Mouse (Mus musculus) lung, embryonic 16.5 days (tissue): Measurements from ENCODE around the gene Necab2. TPM values are rescaled to one million over a fixed set of nuclear protein-coding genes. Genes with fewer than 3 reads are reported as not detected.
A peak's percentile ranks its signal among the peaks of the same experiment; 100 is the strongest.

ENCODE experiments used
- ATAC-seq: fragments of 200-750 bp; cut with Nextera tagmentation; 2 replicates; pipeline ENCODE4 v1.8.0; 2017; ENCODE audit warnings: low read depth, mild to moderate bottlenecking, moderate library complexity
- H3K27ac ChIP-seq: fragments of 300-500 bp; sonication (generic); 2 replicates; pipeline ENCODE4 v1.5.1; 2014; ENCODE audit warnings: mild to moderate bottlenecking, control low read depth, low read length
- H3K27me3 ChIP-seq: fragments of 300-500 bp; sonication (generic); 2 replicates; pipeline ENCODE4 v1.6.1; 2014; ENCODE audit warnings: low read depth, low read length, mixed read lengths; ENCODE audit not compliant: control insufficient read depth, insufficient read depth
- H3K36me3 ChIP-seq: fragments of 300-500 bp; sonication (generic); 2 replicates; pipeline ENCODE4 v1.6.1; 2014; ENCODE audit warnings: low read length; ENCODE audit not compliant: control insufficient read depth, insufficient read depth
- H3K4me1 ChIP-seq: fragments of 300-500 bp; sonication (generic); replicated peaks from 2 replicates; pipeline ENCODE4 v1.6.1; 2014; ENCODE audit warnings: low read length, mixed read lengths; ENCODE audit not compliant: control insufficient read depth, insufficient read depth
- H3K4me2 ChIP-seq: fragments of 300-500 bp; sonication (generic); 2 replicates; pipeline ENCODE4 v1.6.1; 2014; ENCODE audit warnings: low read depth, low read length, control low read depth
- H3K4me3 ChIP-seq: fragments of 300-500 bp; sonication (generic); 2 replicates; pipeline ENCODE4 v1.5.1; 2014; ENCODE audit warnings: mild to moderate bottlenecking, low read length, control low read depth
- H3K9ac ChIP-seq: fragments of 300-500 bp; sonication (generic); 2 replicates; pipeline ENCODE4 v1.6.1; 2014; ENCODE audit warnings: low read length, control low read depth
- H3K9me3 ChIP-seq: fragments of 300-500 bp; sonication (generic); 2 replicates; pipeline ENCODE4 v1.6.1; 2016; ENCODE audit warnings: low read length; ENCODE audit not compliant: control insufficient read depth
- WGBS: fragments of 180-500 bp; shearing (Covaris S2); extraction: QIAGEN DNeasy Blood & Tissue Kit; methylation state at CpG from one replicate; pipeline ENCODE4 v1.1.7; 2014; 5-methylcytosine and 5-hydroxymethylcytosine counted together
- polyA plus RNA-seq: library from polyadenylated mRNA; unstranded; fragments of >200 nt; fragmentation: Nextera tagmentation; extraction: Ambion mirVana; gene quantifications from 2 replicates; pipeline ENCODE4 v1.2.1, GENCODE M21; 2015

Gene Necab2
- polyA plus RNA-seq, 1 experiment from 2014 or later: 1.4 TPM

- Histone ChIP-seq H3K4me1 (no peaks in the 10 kb centered on the region; the same call in none of the 2 replicates), H3K36me3 (no peaks in the 10 kb centered on the region), H3K27me3 (no peaks in the 10 kb centered on the region), H3K27ac (no peak overlapping the region), H3K4me3 (no peak overlapping the region), H3K9me3 (no peaks in the 10 kb centered on the region), H3K4me2 (no peak overlapping the region), H3K9ac (0 out of 2 replicates have a peak overlapping the region, but pooled peaks have one; percentile 31)
- WGBS: 21% methylated on average over 16 of the region's 16 CpGs
- no peak for ATAC-seq
These were observed 13.2 kb downstream of the Necab2 start for GRCm38 (mm10) chr8:119459724-119460123.

GRCm38 (mm10) chr8:119461356-119461755 lies 14.8 kb downstream of the Necab2 start:
- H3K9me3 ChIP-seq: no peaks in the 10 kb centered on the region
- H3K36me3 ChIP-seq: no peaks in the 10 kb centered on the region
- peaks cover 10% of the 10 kb centered on the region; the same call in 1 of the 2 replicates for H3K27me3 ChIP-seq
- 51% methylated on average over 9 of the region's 9 CpGs for WGBS
- no peak for ATAC-seq
- no peak overlapping the region for H3K4me3 ChIP-seq
- no peak overlapping the region for H3K27ac ChIP-seq
- no peak overlapping the region for H3K9ac ChIP-seq
- H3K4me1 ChIP-seq: peaks cover 14% of the 10 kb centered on the region
- H3K4me2 ChIP-seq: no peak overlapping the region

- Histone ChIP-seq H3K9me3 (no peaks in the 10 kb centered on the region), H3K27me3 (peaks cover 10% of the 10 kb centered on the region; the same call in 1 of the 2 replicates), H3K4me3 (no peak overlapping the region), H3K36me3 (no peaks in the 10 kb centered on the region), H3K4me2 (no peak overlapping the region), H3K27ac (no peak overlapping the region), H3K9ac (no peak overlapping the region), H3K4me1 (peaks cover 15% of the 10 kb centered on the region)
- 0 out of 2 replicates have a peak, but pooled peaks have one; percentile 8 for ATAC-seq
- 58% methylated on average over 7 of the region's 7 CpGs for WGBS
These were observed 17.2 kb downstream of the Necab2 start for GRCm38 (mm10) chr8:119463709-119464108.

- peak overlapping the region; percentile 42 for H3K4me2 ChIP-seq
- H3K9me3 ChIP-seq: no peaks in the 10 kb centered on the region
- ATAC-seq: peak; percentile 78
- no peak overlapping the region for H3K9ac ChIP-seq
- peaks cover 10% of the 10 kb centered on the region; the same call in 1 of the 2 replicates for H3K27me3 ChIP-seq
- H3K4me3 ChIP-seq: 0 out of 2 replicates have a peak overlapping the region, but pooled peaks have one; percentile 6
- 1% methylated on average over 18 of the region's 18 CpGs for WGBS
- H3K36me3 ChIP-seq: no peaks in the 10 kb centered on the region
- H3K27ac ChIP-seq: no peak overlapping the region
- H3K4me1 ChIP-seq: peaks cover 15% of the 10 kb centered on the region
These were observed 19.6 kb downstream of the Necab2 start for GRCm38 (mm10) chr8:119466105-119466504.

DNA sequence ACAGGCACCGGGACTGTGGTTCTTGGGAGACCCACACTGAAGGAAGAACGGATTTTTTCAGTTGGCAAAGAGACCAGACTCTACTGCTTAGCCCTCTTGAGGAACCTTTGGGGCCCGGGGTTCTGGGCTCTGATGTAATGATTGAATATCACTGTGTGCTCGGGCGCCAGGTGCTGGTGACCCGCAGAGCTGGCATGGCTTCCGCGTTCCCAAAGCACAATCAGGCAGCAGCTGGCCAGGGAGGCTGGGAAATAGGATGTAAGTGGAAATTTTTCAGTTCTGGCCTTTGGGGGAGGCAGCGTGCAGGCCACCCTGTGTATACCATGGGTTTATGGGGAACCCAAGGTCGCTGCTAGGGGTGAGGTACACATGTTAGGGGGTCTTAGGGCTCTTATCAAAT lies 20.3 kb downstream of the Necab2 start:
- peaks cover 15% of the 10 kb centered on the region for H3K4me1 ChIP-seq
- H3K27me3 ChIP-seq: peaks cover 10% of the 10 kb centered on the region; the same call in 1 of the 2 replicates
- no peak overlapping the region for H3K9ac ChIP-seq
- H3K36me3 ChIP-seq: no peaks in the 10 kb centered on the region
- 58% methylated on average over 10 of the region's 10 CpGs for WGBS
- no peaks in the 10 kb centered on the region for H3K9me3 ChIP-seq
- ATAC-seq: no peak
- H3K4me3 ChIP-seq: no peak overlapping the region
- H3K4me2 ChIP-seq: no peak overlapping the region
- H3K27ac ChIP-seq: no peak overlapping the region

DNA sequence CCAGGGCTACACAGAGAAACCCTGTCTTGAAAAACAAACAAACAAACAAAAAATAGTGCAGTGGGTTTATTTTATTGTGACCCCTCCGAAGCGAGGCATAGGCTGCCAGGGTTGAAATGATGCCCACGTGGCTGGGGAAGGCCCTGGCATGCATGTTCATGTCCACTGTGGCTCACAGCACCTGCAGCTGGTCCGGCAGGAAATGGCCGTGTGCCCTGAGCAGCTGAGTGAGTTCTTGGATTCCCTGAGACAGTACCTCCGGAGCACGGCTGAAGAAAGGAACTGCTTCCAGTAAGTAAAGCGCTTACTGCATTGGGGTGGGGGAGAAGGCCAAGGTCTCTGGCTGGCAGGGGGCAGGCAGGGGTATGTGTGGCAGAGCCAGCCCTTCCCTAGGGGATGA lies 21.6 kb downstream of the Necab2 start:
- Histone ChIP-seq H3K4me1 (peaks cover 15% of the 10 kb centered on the region), H3K9me3 (no peaks in the 10 kb centered on the region), H3K36me3 (no peaks in the 10 kb centered on the region), H3K9ac (no peak overlapping the region), H3K4me3 (no peak overlapping the region), H3K4me2 (no peak overlapping the region), H3K27me3 (peaks cover 10% of the 10 kb centered on the region; the same call in 1 of the 2 replicates), H3K27ac (no peak overlapping the region)
- no peak for ATAC-seq
- WGBS: 86% methylated on average over 8 of the region's 8 CpGs

DNA sequence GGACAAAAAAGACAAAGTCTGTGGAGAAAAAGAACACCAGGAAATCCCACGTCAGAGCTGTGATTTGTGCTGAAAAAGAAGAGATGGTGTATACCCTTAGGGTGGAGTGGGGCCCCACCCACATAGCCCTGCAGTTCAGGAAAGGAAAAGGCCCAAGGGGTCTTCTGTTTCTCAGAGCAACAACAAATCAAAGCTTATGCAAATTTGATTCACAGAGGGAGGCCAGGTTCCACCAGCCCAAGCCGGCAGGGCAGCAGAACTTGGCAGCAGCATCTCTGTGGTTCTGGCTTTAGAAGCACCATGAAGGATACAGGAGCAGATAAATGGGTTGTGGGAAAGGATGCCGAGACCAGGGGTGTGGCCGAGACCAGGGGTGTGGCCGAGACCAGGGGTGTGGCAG lies 32.2 kb downstream of the Necab2 start:
- no peak for ATAC-seq
- Histone ChIP-seq H3K4me1 (no peaks in the 10 kb centered on the region), H3K4me3 (no peak overlapping the region), H3K9me3 (no peaks in the 10 kb centered on the region), H3K27me3 (no peaks in the 10 kb centered on the region), H3K27ac (no peak overlapping the region), H3K4me2 (no peak overlapping the region), H3K9ac (no peak overlapping the region), H3K36me3 (no peaks in the 10 kb centered on the region)
- WGBS: 25% methylated on average over 5 of the region's 5 CpGs

DNA sequence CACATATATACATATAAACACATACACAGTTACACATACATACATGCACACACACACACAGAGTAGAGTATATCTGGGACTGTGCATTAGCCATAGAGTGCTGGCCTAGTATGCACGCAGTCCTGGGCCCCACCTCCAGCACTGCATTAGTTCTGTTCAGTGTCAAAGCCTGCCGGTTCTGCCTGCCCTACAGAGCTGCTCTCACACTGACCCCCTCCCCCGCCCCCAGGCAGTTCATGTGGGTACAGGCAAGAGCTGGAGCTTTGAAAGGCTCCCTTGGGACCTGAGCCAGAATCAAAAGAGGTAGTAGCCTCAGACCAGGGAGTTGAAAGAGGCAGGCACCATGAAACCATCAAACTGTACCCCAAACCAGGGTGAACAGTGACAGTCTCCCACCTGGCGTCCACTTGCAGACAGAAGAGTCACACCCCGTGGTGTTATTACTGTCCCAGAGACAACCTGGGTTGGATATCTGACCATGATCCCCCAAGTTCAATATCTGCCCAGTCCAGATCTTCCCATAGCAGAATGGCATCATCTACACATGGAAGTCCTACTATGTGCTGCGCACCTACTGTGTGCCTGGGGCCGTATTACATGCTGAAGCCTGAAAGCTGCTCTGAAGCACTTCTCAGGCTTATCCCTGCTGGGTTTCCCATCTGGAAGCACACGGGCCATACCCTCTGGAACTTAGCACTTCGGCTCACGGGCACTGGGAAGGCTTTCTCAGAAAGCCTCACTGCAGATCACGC lies 37.8 kb downstream of the Necab2 start:
- ATAC-seq: no peak
- H3K27me3 ChIP-seq: no peaks in the 10 kb centered on the region
- no peak overlapping the region for H3K9ac ChIP-seq
- 81% methylated on average over 11 of the region's 11 CpGs for WGBS
- no peak overlapping the region for H3K4me3 ChIP-seq
- H3K27ac ChIP-seq: no peak overlapping the region
- no peak overlapping the region for H3K4me2 ChIP-seq
- no peaks in the 10 kb centered on the region for H3K36me3 ChIP-seq
- no peaks in the 10 kb centered on the region for H3K4me1 ChIP-seq
- H3K9me3 ChIP-seq: no peaks in the 10 kb centered on the region

DNA sequence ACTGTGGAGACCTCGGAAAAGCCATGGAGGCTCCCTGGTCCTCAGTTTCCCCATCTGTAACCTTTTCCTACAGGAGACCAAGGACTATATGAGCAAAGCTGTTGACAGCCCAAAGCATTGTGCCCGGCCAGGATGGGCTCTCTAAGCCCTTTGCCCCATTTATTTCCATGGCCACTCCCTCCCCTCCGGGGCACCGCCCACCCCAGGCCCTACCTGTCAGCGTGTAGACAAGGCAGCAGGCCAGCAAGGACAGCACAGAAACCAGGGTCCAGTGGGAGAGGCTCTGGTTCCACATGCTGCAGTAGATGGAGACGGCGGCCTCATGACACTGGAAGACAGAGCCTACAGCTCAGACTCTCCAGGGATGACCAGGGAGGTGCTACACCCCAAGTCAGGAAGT lies 40.6 kb downstream of the Necab2 start:
- H3K27ac ChIP-seq: no peak overlapping the region
- no peaks in the 10 kb centered on the region for H3K27me3 ChIP-seq
- no peaks in the 10 kb centered on the region for H3K36me3 ChIP-seq
- H3K4me1 ChIP-seq: peaks cover 10% of the 10 kb centered on the region
- H3K4me3 ChIP-seq: no peak overlapping the region
- H3K9me3 ChIP-seq: no peaks in the 10 kb centered on the region
- no peak overlapping the region for H3K4me2 ChIP-seq
- no peak overlapping the region for H3K9ac ChIP-seq
- WGBS: 64% methylated on average over 7 of the region's 7 CpGs
- no peak for ATAC-seq
